ENCODE assay signal across 8 mouse cellular contexts in the genomic region with DNA sequence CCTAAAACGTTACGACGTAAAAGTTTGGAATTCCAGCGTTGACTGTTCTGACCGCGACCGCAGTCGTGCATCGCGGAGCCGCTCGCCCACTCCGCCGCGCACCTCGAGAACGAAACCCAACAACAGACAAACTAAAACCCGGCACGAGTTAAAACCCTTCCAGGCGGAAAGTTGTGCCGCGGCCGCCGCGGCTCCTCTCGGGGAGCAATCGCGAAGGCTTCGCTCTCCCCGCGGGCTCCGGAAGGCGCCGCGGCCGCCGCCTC.
DNase-seq lines count a peak whose midpoint lies in the region; ATAC-seq and TF ChIP-seq lines count a peak whose summit lies in the region.

No protein-coding gene starts in this region.

- no peak for TF ChIP-seq CTCF in kidney, adult 2 months (conservative IDR thresholded peaks at IDR 0.05; ENCODE audit: insufficient read depth, insufficient read length, low read depth, low read length)
- TF ChIP-seq CTCF in E14TG2a.4 (conservative IDR thresholded peaks at IDR 0.05; ENCODE audit: low read length): no peak
- TF ChIP-seq CTCF in hindbrain, postnatal 0 days (IDR thresholded peaks at IDR 0.05; ENCODE audit: low read depth): no peak
- no peak for TF ChIP-seq CTCF in olfactory bulb, adult 2 months (IDR thresholded peaks at IDR 0.05; ENCODE audit: insufficient read depth, low read depth, low read length)

- H3K4me3 ChIP-seq in kidney, adult 2 months (ENCODE audit: insufficient read depth, low read depth, low read length): peak overlapping the region; percentile 70
- peak overlapping the region; percentile 93 for H3K4me3 ChIP-seq in E14TG2a.4 (replicated peaks; ENCODE audit: low read length)
- H3K4me3 ChIP-seq in embryonic facial prominence, embryonic 12.5 days: peak overlapping the region; percentile 91
- peak overlapping the region; percentile 98 for H3K4me3 ChIP-seq in hindbrain, postnatal 0 days (ENCODE audit: low read length)
- H3K4me3 ChIP-seq in olfactory bulb, adult 2 months (ENCODE audit: insufficient read depth, low read depth, low read length): peak overlapping the region; percentile 70

- H3K9me3 ChIP-seq in E14TG2a.4 (ENCODE audit: low read length): no peaks in the 10 kb centered on the region
- H3K9me3 ChIP-seq in embryonic facial prominence, embryonic 12.5 days: no peaks in the 10 kb centered on the region
- H3K9me3 ChIP-seq in hindbrain, postnatal 0 days (ENCODE audit: low read length): no peaks in the 10 kb centered on the region

- H3K9ac ChIP-seq in embryonic facial prominence, embryonic 12.5 days: peak overlapping the region; percentile 100
- peak overlapping the region; percentile 97 for H3K9ac ChIP-seq in hindbrain, postnatal 0 days (replicated peaks; ENCODE audit: low read length)

- no peak for TF ChIP-seq POLR2A in kidney, adult 2 months (IDR thresholded peaks at IDR 0.05; ENCODE audit: low read depth, low read length)
- TF ChIP-seq POLR2A in olfactory bulb, adult 2 months (IDR thresholded peaks at IDR 0.05; ENCODE audit: insufficient read depth, low read depth, low read length): no peak

- WGBS in kidney, adult 2 months: 0% methylated on average over 37 of the region's 37 CpGs
- under 1% methylated on average over 37 of the region's 37 CpGs for WGBS in embryonic facial prominence, embryonic 12.5 days
- WGBS in hindbrain, postnatal 0 days: under 1% methylated on average over 35 of the region's 37 CpGs
- under 1% methylated on average over 37 of the region's 37 CpGs for WGBS in olfactory bulb, adult 2 months

- no peak for ATAC-seq in embryonic facial prominence, embryonic 12.5 days (ENCODE audit: insufficient number of reproducible peaks, insufficient read depth, low FRiP score, low TSS enrichment)
- ATAC-seq in hindbrain, postnatal 0 days: peak; percentile 13; the same call in 1 of the 2 replicates

- H3K4me2 ChIP-seq in embryonic facial prominence, embryonic 12.5 days (replicated peaks): no peak overlapping the region
- H3K4me2 ChIP-seq in hindbrain, postnatal 0 days (ENCODE audit: low read depth, low read length): peak overlapping the region; percentile 70

- H3K27ac ChIP-seq in kidney, adult 2 months (ENCODE audit: insufficient read depth, low read depth, low read length): peak overlapping the region; percentile 88
- H3K27ac ChIP-seq in embryonic facial prominence, embryonic 12.5 days: peak overlapping the region; percentile 100
- peak overlapping the region; percentile 99 for H3K27ac ChIP-seq in hindbrain, postnatal 0 days
- H3K27ac ChIP-seq in olfactory bulb, adult 2 months (ENCODE audit: insufficient read depth, low read depth, low read length): peak overlapping the region; percentile 92

- peaks cover 3% of the 10 kb centered on the region; the same call in 1 of the 2 replicates for H3K4me1 ChIP-seq in kidney, adult 2 months (ENCODE audit: control insufficient read depth, insufficient read depth, low read length)
- H3K4me1 ChIP-seq in E14TG2a.4 (replicated peaks; ENCODE audit: low read depth, low read length): peaks cover 49% of the 10 kb centered on the region
- peaks cover 18% of the 10 kb centered on the region; the same call in 1 of the 2 replicates for H3K4me1 ChIP-seq in embryonic facial prominence, embryonic 12.5 days
- no peaks in the 10 kb centered on the region for H3K4me1 ChIP-seq in hindbrain, postnatal 0 days (ENCODE audit: insufficient read depth, low read length)
- H3K4me1 ChIP-seq in olfactory bulb, adult 2 months (ENCODE audit: control insufficient read depth, insufficient read depth, low read length): peaks cover 4% of the 10 kb centered on the region; the same call in 1 of the 2 replicates

- H3K27me3 ChIP-seq in kidney, adult 2 months (replicated peaks; ENCODE audit: control insufficient read depth, insufficient read depth, low read length): no peaks in the 10 kb centered on the region
- H3K27me3 ChIP-seq in E14TG2a.4 (ENCODE audit: insufficient read depth, low read length): no peaks in the 10 kb centered on the region
- H3K27me3 ChIP-seq in embryonic facial prominence, embryonic 12.5 days: no peaks in the 10 kb centered on the region
- H3K27me3 ChIP-seq in hindbrain, postnatal 0 days (ENCODE audit: insufficient read depth, low read length): no peaks in the 10 kb centered on the region

- H3K36me3 ChIP-seq in kidney, adult 2 months (ENCODE audit: control insufficient read depth, insufficient read depth, low read length): no peaks in the 10 kb centered on the region
- 0 out of 2 replicates have a peak, but pooled peaks cover 5% of the 10 kb centered on the region for H3K36me3 ChIP-seq in E14TG2a.4 (ENCODE audit: insufficient read depth, low read length)
- H3K36me3 ChIP-seq in embryonic facial prominence, embryonic 12.5 days: peaks cover 18% of the 10 kb centered on the region
- H3K36me3 ChIP-seq in hindbrain, postnatal 0 days (ENCODE audit: insufficient read depth, low read length): 0 out of 2 replicates have a peak, but pooled peaks cover 5% of the 10 kb centered on the region

- DNase-seq in kidney, adult 2 months: peak; percentile 52
- DNase-seq in kidney, adult 18-20 months: no peak
- DNase-seq in hindbrain, postnatal 0 days (ENCODE audit: low spot score): peak; percentile 66
- DNase-seq in lung, adult 18-20 months: peak; percentile 41 to 42
- no peak for DNase-seq in adrenal gland, adult (ENCODE audit: inconsistent age in 2 of 2, low spot score in 1 of 2)

Comparison
In these comparisons a context has a peak if more than half of its experiments do, and no peak if none do; other contexts are left out.
1. DNase-seq: peak in kidney, adult 2 months (single experiment), hindbrain, postnatal 0 days (single experiment) and lung, adult 18-20 months (2 of 2); none in kidney, adult 18-20 months (single experiment) and adrenal gland, adult (0 of 2).
2. Peak in every context shown above with its lines, with median percentiles within 50 percentile points of each other: H3K27ac ChIP-seq and H3K4me3 ChIP-seq.